Mouse (Mus musculus) C2C12 (cell line): ENCODE measurements at regions not wholly inside any gene's neighbourhood (a gene's known extent, or its start where the extent isn't known, plus 50 kb on each side); places are given as distances from the start of the nearest gene placed in this dataset.

Experiments used
- CEBPB ChIP-seq: IDR thresholded peaks from one replicate; pipeline ENCODE4 v1.6.1; 2011; ENCODE audit warnings: low read depth, mild to moderate bottlenecking, control low read depth, moderate library complexity
- CTCF ChIP-seq: IDR thresholded peaks from one replicate; pipeline ENCODE4 v1.5.1; 2011; ENCODE audit not compliant: control insufficient read depth, insufficient read depth, insufficient read length

DNA sequence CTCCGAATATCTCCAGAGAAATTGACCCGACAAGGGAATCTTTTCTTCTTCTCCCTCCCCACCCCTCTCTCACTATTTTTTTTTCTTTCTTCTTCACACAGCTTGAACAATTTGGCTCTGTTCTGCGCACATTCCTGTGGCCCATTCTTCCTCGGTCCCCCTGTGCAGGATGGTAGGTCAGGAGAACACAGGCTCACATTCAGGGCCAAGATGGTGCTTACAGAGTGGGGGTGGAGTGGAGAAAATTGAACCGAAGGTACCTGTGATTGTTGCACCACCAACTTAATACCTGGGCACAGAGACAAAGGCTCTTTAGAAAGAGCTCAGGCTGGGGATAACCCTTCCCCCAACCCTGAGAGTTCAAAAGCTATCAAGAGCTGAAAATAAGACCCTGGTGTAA lies 70.4 kb upstream of the Sox9 start:
- TF ChIP-seq CTCF (no peak), CEBPB (no peak)
